Mouse (Mus musculus) myocyte (in vitro differentiated cells): Measurements from ENCODE around the gene Srms. TPM values are rescaled to one million over a fixed set of nuclear protein-coding genes. Genes with fewer than 3 reads are reported as not detected.

Experiments used
- H3K27me3 ChIP-seq: one replicate; pipeline ENCODE4 v1.6.1; 2011; ENCODE audit not compliant: control insufficient read depth, insufficient read depth, insufficient read length
- H3K36me3 ChIP-seq: one replicate; pipeline ENCODE4 v1.6.1; 2011; ENCODE audit not compliant: control insufficient read depth, insufficient read depth
- H3K4me2 ChIP-seq: one replicate; pipeline ENCODE4 v1.6.1; 2011; ENCODE audit warnings: low read depth, control low read depth
- H3K4me3 ChIP-seq: one replicate; pipeline ENCODE4 v1.5.1; 2011; ENCODE audit warnings: mild to moderate bottlenecking, control low read depth, moderate library complexity
- H3K79me2 ChIP-seq: one replicate; pipeline ENCODE4 v1.6.1; 2011; ENCODE audit not compliant: control insufficient read depth, insufficient read depth
- H3ac ChIP-seq: one replicate; pipeline ENCODE4 v1.6.1; 2011; ENCODE audit not compliant: control insufficient read depth, insufficient read length
- CEBPB ChIP-seq: IDR thresholded peaks from 2 replicates; pipeline ENCODE4 v1.6.1; 2011; ENCODE audit warnings: mild to moderate bottlenecking, moderate library complexity; ENCODE audit not compliant: poor library complexity, insufficient read depth, severe bottlenecking
- E2F4 ChIP-seq: IDR thresholded peaks from one replicate; pipeline ENCODE4 v1.6.1; 2011; ENCODE audit warnings: mild to moderate bottlenecking, control low read depth, moderate library complexity; ENCODE audit not compliant: insufficient read depth
- MAX ChIP-seq: IDR thresholded peaks from one replicate; pipeline ENCODE4 v1.6.1; 2011; ENCODE audit warnings: low read depth, mild to moderate bottlenecking, control low read depth
- MYOD1 ChIP-seq, 3 experiments: IDR thresholded peaks; one replicate each; pipeline ENCODE4 v1.6.1; 2011; ENCODE audit warnings: control low read depth in 2 of 3, low read depth in 2 of 3, mild to moderate bottlenecking in 2 of 3, moderate library complexity in 1 of 3; ENCODE audit not compliant: insufficient read length in 2 of 3, control insufficient read depth in 1 of 3
- MYOG ChIP-seq, 3 experiments: IDR thresholded peaks; one replicate each; pipeline ENCODE4 v1.6.1; 2011; ENCODE audit warnings: control low read depth in 2 of 3, low read depth in 2 of 3, mild to moderate bottlenecking in 2 of 3; ENCODE audit not compliant: insufficient read length in 2 of 3, control insufficient read depth in 1 of 3, insufficient read depth in 1 of 3
- POLR2A ChIP-seq: IDR thresholded peaks from one replicate; pipeline ENCODE4 v1.6.1; 2011; ENCODE audit warnings: low read depth, mild to moderate bottlenecking, control low read depth, moderate library complexity; ENCODE audit not compliant: insufficient read length
- POLR2AphosphoS2 ChIP-seq: IDR thresholded peaks from one replicate; pipeline ENCODE4 v1.6.1; 2011; ENCODE audit warnings: low read depth, control low read depth; ENCODE audit not compliant: insufficient read length
- REST ChIP-seq: IDR thresholded peaks from one replicate; pipeline ENCODE4 v1.6.1; 2011; ENCODE audit warnings: mild to moderate bottlenecking, control low read depth, moderate library complexity; ENCODE audit not compliant: insufficient read depth, insufficient read length
- SRF ChIP-seq: IDR thresholded peaks from one replicate; pipeline ENCODE4 v1.6.1; 2011; ENCODE audit warnings: low read depth; ENCODE audit not compliant: control insufficient read depth, insufficient read length
- TCF12 ChIP-seq: IDR thresholded peaks from one replicate; pipeline ENCODE4 v1.6.1; 2011; ENCODE audit warnings: mild to moderate bottlenecking, control low read depth; ENCODE audit not compliant: poor library complexity, insufficient read depth, severe bottlenecking
- TCF3 ChIP-seq: IDR thresholded peaks from one replicate; pipeline ENCODE4 v1.6.1; 2011; ENCODE audit warnings: low read depth, control low read depth; ENCODE audit not compliant: insufficient read length
- USF1 ChIP-seq: IDR thresholded peaks from one replicate; pipeline ENCODE4 v1.6.1; 2011; ENCODE audit warnings: low read depth, mild to moderate bottlenecking, control low read depth, moderate library complexity
- polyA plus RNA-seq: library from polyadenylated mRNA; unstranded; fragments of >200 nt; fragmentation: generic; extraction: Trizol; gene quantifications from one replicate; pipeline ENCODE4 v1.2.1, GENCODE M21; 2012; ENCODE audit warnings: missing spikeins

The Srms gene
- polyA plus RNA-seq, 1 experiment, result not detected

- Histone ChIP-seq H3K36me3 (no peaks in the 10 kb centered on the region), H3ac (no peak overlapping the region), H3K4me3 (no peak overlapping the region), H3K4me2 (no peak overlapping the region), H3K27me3 (no peaks in the 10 kb centered on the region), H3K79me2 (no peaks in the 10 kb centered on the region)
- no peak for TF ChIP-seq SRF
- TF ChIP-seq POLR2AphosphoS2, result no peak
- TF ChIP-seq REST, result no peak
- no peak for TF ChIP-seq E2F4
- TF ChIP-seq TCF3, result no peak
- no peak for TF ChIP-seq MYOD1 (IDR thresholded peaks at IDR 0.05; ENCODE audit: control insufficient read depth in 1 of 3, insufficient read length in 2 of 3, low read depth in 2 of 3)
- no peak for TF ChIP-seq CEBPB
- no peak for TF ChIP-seq USF1
- TF ChIP-seq POLR2A, result no peak
These were observed 22.9 kb upstream of the Srms start for GRCm38 (mm10) chr2:181235681-181236566.

- no peaks in the 10 kb centered on the region for H3K27me3 ChIP-seq
- H3K79me2 ChIP-seq, result no peaks in the 10 kb centered on the region
- H3ac ChIP-seq, result no peak overlapping the region
- TF ChIP-seq POLR2AphosphoS2 (no peak), TCF3 (no peak), MYOD1 (IDR thresholded peaks at IDR 0.05; ENCODE audit: control insufficient read depth in 1 of 3, insufficient read length in 2 of 3, low read depth in 2 of 3) (no peak), TCF12 (no peak), E2F4 (no peak)
- no peaks in the 10 kb centered on the region for H3K36me3 ChIP-seq
- H3K4me2 ChIP-seq, result no peak overlapping the region
- no peak overlapping the region for H3K4me3 ChIP-seq
These were observed 21.7 kb upstream of the Srms start for GRCm38 (mm10) chr2:181234680-181235079.

GRCm38 (mm10) chr2:181233443-181233842, 20.5 kb upstream of the Srms start:
- no peaks in the 10 kb centered on the region for H3K27me3 ChIP-seq
- no peaks in the 10 kb centered on the region for H3K79me2 ChIP-seq
- H3K36me3 ChIP-seq, result no peaks in the 10 kb centered on the region
- H3K4me3 ChIP-seq, result no peak overlapping the region
- no peak overlapping the region for H3ac ChIP-seq
- TF ChIP-seq MYOD1 (IDR thresholded peaks at IDR 0.05; ENCODE audit: control insufficient read depth in 1 of 3, insufficient read length in 2 of 3, low read depth in 2 of 3) (no peak), USF1 (no peak), POLR2A (no peak), SRF (no peak), POLR2AphosphoS2 (no peak), TCF3 (no peak), CEBPB (no peak), MYOG (IDR thresholded peaks at IDR 0.05; ENCODE audit: control insufficient read depth in 1 of 3, insufficient read depth in 1 of 3, insufficient read length in 2 of 3, low read depth in 2 of 3) (no peak), MAX (no peak), REST (no peak), E2F4 (no peak), TCF12 (no peak)
- no peak overlapping the region for H3K4me2 ChIP-seq

GRCm38 (mm10) chr2:181231171-181231570, 18.2 kb upstream of the Srms start:
- H3K27me3 ChIP-seq, result no peaks in the 10 kb centered on the region
- H3K4me3 ChIP-seq, result no peak overlapping the region
- TF ChIP-seq USF1 (no peak), E2F4 (no peak), MAX (no peak), MYOG (IDR thresholded peaks at IDR 0.05; ENCODE audit: control insufficient read depth in 1 of 3, insufficient read depth in 1 of 3, insufficient read length in 2 of 3, low read depth in 2 of 3) (no peak), TCF12 (no peak), TCF3 (no peak), POLR2AphosphoS2 (no peak), MYOD1 (IDR thresholded peaks at IDR 0.05; ENCODE audit: control insufficient read depth in 1 of 3, insufficient read length in 2 of 3, low read depth in 2 of 3) (no peak), POLR2A (no peak), REST (no peak), CEBPB (no peak)
- no peaks in the 10 kb centered on the region for H3K79me2 ChIP-seq
- no peak overlapping the region for H3K4me2 ChIP-seq
- H3ac ChIP-seq, result no peak overlapping the region
- no peaks in the 10 kb centered on the region for H3K36me3 ChIP-seq

GRCm38 (mm10) chr2:181228335-181228734, 15.3 kb upstream of the Srms start:
- H3K79me2 ChIP-seq, result no peaks in the 10 kb centered on the region
- H3K27me3 ChIP-seq, result no peaks in the 10 kb centered on the region
- no peak overlapping the region for H3K4me3 ChIP-seq
- H3K4me2 ChIP-seq, result no peak overlapping the region
- TF ChIP-seq USF1 (no peak), MYOG (IDR thresholded peaks at IDR 0.05; ENCODE audit: control insufficient read depth in 1 of 3, insufficient read depth in 1 of 3, insufficient read length in 2 of 3, low read depth in 2 of 3) (no peak), E2F4 (no peak), TCF12 (no peak), TCF3 (no peak), POLR2AphosphoS2 (no peak), REST (no peak), SRF (no peak), CEBPB (no peak), MYOD1 (IDR thresholded peaks at IDR 0.05; ENCODE audit: control insufficient read depth in 1 of 3, insufficient read length in 2 of 3, low read depth in 2 of 3) (no peak), POLR2A (no peak), MAX (no peak)
- H3ac ChIP-seq, result no peak overlapping the region
- H3K36me3 ChIP-seq, result no peaks in the 10 kb centered on the region
